Mouse (Mus musculus): ENCODE data around the gene Spns3. TPM values are rescaled to one million over a fixed set of nuclear protein-coding genes. Genes with fewer than 3 reads are reported as not detected.

Gene Spns3
- polyA plus RNA-seq, 1 experiment from 2014 or later: 0.75 TPM

GRCm38 (mm10) chr11:72566304-72566703 is 16.0 kb upstream of the Spns3 start:
- 73% methylated on average over 7 of the region's 7 CpGs for WGBS

DNA sequence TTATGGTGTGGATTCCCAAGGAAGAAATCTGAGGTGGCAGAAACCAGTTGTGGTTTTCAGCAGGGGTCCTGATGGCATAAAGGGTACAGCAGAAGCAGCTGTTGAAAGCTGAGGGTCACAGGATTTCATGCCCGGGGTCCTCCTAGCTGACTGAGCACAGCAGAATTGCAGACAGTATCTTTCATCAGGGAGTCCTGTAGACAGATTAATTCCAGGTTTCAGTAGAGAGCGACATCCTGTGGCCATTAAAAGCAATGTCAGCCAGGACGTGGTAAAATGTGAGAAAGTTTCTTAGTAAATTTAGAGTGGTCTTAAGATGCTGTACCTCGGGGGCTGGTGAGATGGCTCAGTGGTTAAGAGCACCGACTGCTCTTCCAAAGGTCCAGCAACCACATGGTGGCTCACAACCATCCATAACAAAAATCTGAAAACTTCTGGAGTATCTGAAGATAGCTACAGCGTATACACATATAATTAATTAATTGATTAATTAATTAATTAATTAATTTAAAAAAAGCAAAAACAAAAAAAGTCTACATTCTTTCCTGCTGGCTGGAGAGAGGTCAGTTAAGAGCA is 14.0 kb upstream of the Spns3 start:
- Histone ChIP-seq H3K27me3 (ENCODE audit: control insufficient read depth, insufficient read depth, low read length) (no peaks in the 10 kb centered on the region), H3K4me3 (ENCODE audit: low read depth, low read length) (no peak overlapping the region), H3K27ac (replicated peaks) (no peak overlapping the region), H3K9ac (ENCODE audit: low read length) (no peak overlapping the region), H3K4me2 (replicated peaks; ENCODE audit: low read depth) (no peak overlapping the region), H3K4me1 (replicated peaks; ENCODE audit: control insufficient read depth, insufficient read depth) (no peaks in the 10 kb centered on the region), H3K36me3 (ENCODE audit: control insufficient read depth, insufficient read depth, low read length) (no peaks in the 10 kb centered on the region), H3K9me3 (ENCODE audit: control insufficient read depth, low read length) (no peaks in the 10 kb centered on the region)
- TF ChIP-seq CTCF (IDR thresholded peaks at IDR 0.05; ENCODE audit: low read depth) (peak; percentile 89), EP300 (optimal IDR thresholded peaks at IDR 0.05) (no peak)
- no peak for ATAC-seq (ENCODE audit: low FRiP score, low TSS enrichment)
- WGBS: 22% methylated on average over 6 of the region's 6 CpGs
- no peak for DNase-seq (ENCODE audit: low spot score)

More at GRCm38 (mm10) chr11:72566304-72566703, 16.0 kb upstream of the Spns3 start:
- Histone ChIP-seq H3K4me1 (replicated peaks; ENCODE audit: control insufficient read depth, insufficient read depth) (no peaks in the 10 kb centered on the region), H3K9me3 (ENCODE audit: control insufficient read depth, low read length) (no peaks in the 10 kb centered on the region), H3K4me3 (ENCODE audit: low read depth, low read length) (no peak overlapping the region), H3K36me3 (ENCODE audit: control insufficient read depth, insufficient read depth, low read length) (no peaks in the 10 kb centered on the region), H3K27ac (replicated peaks) (no peak overlapping the region), H3K9ac (ENCODE audit: low read length) (no peak overlapping the region), H3K4me2 (replicated peaks; ENCODE audit: low read depth) (no peak overlapping the region), H3K27me3 (ENCODE audit: control insufficient read depth, insufficient read depth, low read length) (no peaks in the 10 kb centered on the region)
- ATAC-seq (ENCODE audit: low FRiP score, low TSS enrichment): no peak
- DNase-seq (ENCODE audit: low spot score): no peak
- no peak for TF ChIP-seq CTCF (IDR thresholded peaks at IDR 0.05; ENCODE audit: low read depth)
- TF ChIP-seq EP300 (optimal IDR thresholded peaks at IDR 0.05): no peak

DNA sequence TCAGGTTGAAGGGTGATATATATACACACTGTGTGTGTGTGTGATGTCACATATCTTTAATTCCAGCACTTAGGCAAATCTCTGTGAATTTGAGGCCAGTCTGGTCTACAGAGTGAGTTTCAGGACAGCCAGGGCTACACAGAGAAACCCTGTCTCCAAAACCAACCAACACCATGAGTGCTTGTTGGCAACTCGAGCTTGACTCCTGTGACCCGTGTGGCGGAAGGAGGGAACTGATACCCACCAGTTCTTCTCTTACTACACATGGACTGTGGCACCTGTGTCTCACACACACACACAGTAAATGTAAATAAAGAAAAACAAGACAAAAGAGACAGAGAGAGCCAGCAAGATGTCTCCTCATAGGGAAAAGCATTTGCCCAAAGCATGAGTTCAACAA is 10.4 kb upstream of the Spns3 start:
- no peak for ATAC-seq (ENCODE audit: low FRiP score, low TSS enrichment)
- H3K27me3 ChIP-seq (ENCODE audit: control insufficient read depth, insufficient read depth, low read length): no peaks in the 10 kb centered on the region
- H3K27ac ChIP-seq (replicated peaks): no peak overlapping the region
- DNase-seq (ENCODE audit: low spot score): no peak
- no peaks in the 10 kb centered on the region for H3K4me1 ChIP-seq (replicated peaks; ENCODE audit: control insufficient read depth, insufficient read depth)
- 66% methylated on average over 3 of the region's 3 CpGs for WGBS
- no peaks in the 10 kb centered on the region for H3K9me3 ChIP-seq (ENCODE audit: control insufficient read depth, low read length)
- no peak overlapping the region for H3K4me3 ChIP-seq (ENCODE audit: low read depth, low read length)
- no peak overlapping the region for H3K9ac ChIP-seq (ENCODE audit: low read length)
- no peak overlapping the region for H3K4me2 ChIP-seq (replicated peaks; ENCODE audit: low read depth)
- H3K36me3 ChIP-seq (ENCODE audit: control insufficient read depth, insufficient read depth, low read length): no peaks in the 10 kb centered on the region
- TF ChIP-seq CTCF (IDR thresholded peaks at IDR 0.05; ENCODE audit: low read depth) (no peak), EP300 (optimal IDR thresholded peaks at IDR 0.05) (no peak)

DNA sequence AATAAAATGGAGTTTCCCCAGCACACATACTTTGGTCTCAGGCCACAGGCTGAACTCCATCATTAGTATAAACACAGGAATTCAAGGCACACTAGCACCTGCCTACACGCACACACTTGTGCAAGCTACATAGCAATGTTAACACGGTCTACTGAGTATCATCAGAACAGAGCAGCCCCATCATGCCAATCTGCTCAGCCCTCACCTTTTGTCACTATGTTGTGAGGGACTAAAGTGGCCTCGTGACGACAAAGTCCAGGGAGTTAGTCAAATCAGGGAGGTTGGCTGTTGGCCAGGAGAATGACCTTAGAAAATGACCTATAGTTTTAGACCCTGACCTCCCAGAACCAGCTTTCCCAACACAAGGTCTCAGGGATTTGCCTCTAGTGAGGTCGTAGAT is 7.8 kb upstream of the Spns3 start:
- TF ChIP-seq CTCF (IDR thresholded peaks at IDR 0.05; ENCODE audit: low read depth) (no peak), EP300 (optimal IDR thresholded peaks at IDR 0.05) (no peak)
- DNase-seq (ENCODE audit: low spot score): no peak
- Histone ChIP-seq H3K9me3 (ENCODE audit: control insufficient read depth, low read length) (no peaks in the 10 kb centered on the region), H3K4me2 (replicated peaks; ENCODE audit: low read depth) (no peak overlapping the region), H3K9ac (ENCODE audit: low read length) (no peak overlapping the region), H3K4me1 (replicated peaks; ENCODE audit: control insufficient read depth, insufficient read depth) (no peaks in the 10 kb centered on the region), H3K27ac (replicated peaks) (no peak overlapping the region), H3K4me3 (ENCODE audit: low read depth, low read length) (no peak overlapping the region), H3K27me3 (ENCODE audit: control insufficient read depth, insufficient read depth, low read length) (no peaks in the 10 kb centered on the region), H3K36me3 (ENCODE audit: control insufficient read depth, insufficient read depth, low read length) (no peaks in the 10 kb centered on the region)
- ATAC-seq (ENCODE audit: low FRiP score, low TSS enrichment): no peak
- 62% methylated on average over 5 of the region's 5 CpGs for WGBS

GRCm38 (mm10) chr11:72556953-72557352 is 6.6 kb upstream of the Spns3 start:
- Histone ChIP-seq H3K9ac (ENCODE audit: low read length) (no peak overlapping the region), H3K9me3 (ENCODE audit: control insufficient read depth, low read length) (no peaks in the 10 kb centered on the region), H3K36me3 (ENCODE audit: control insufficient read depth, insufficient read depth, low read length) (no peaks in the 10 kb centered on the region), H3K27ac (replicated peaks) (no peak overlapping the region), H3K27me3 (ENCODE audit: control insufficient read depth, insufficient read depth, low read length) (no peaks in the 10 kb centered on the region), H3K4me2 (replicated peaks; ENCODE audit: low read depth) (no peak overlapping the region), H3K4me3 (ENCODE audit: low read depth, low read length) (no peak overlapping the region), H3K4me1 (replicated peaks; ENCODE audit: control insufficient read depth, insufficient read depth) (no peaks in the 10 kb centered on the region)
- ATAC-seq (ENCODE audit: low FRiP score, low TSS enrichment) (no peak), DNase-seq (ENCODE audit: low spot score) (no peak)
- TF ChIP-seq CTCF (IDR thresholded peaks at IDR 0.05; ENCODE audit: low read depth): no peak
- 73% methylated on average over 2 of the region's 2 CpGs for WGBS

- no peak for DNase-seq (ENCODE audit: low spot score)
- 87% methylated on average over 4 of the region's 4 CpGs for WGBS
- TF ChIP-seq CTCF (IDR thresholded peaks at IDR 0.05; ENCODE audit: low read depth) (no peak), EP300 (optimal IDR thresholded peaks at IDR 0.05) (no peak)
- no peak for ATAC-seq (ENCODE audit: low FRiP score, low TSS enrichment)
- no peak overlapping the region for H3K9ac ChIP-seq (ENCODE audit: low read length)
- H3K27ac ChIP-seq (replicated peaks): no peak overlapping the region
- no peaks in the 10 kb centered on the region for H3K36me3 ChIP-seq (ENCODE audit: control insufficient read depth, insufficient read depth, low read length)
- no peaks in the 10 kb centered on the region for H3K4me1 ChIP-seq (replicated peaks; ENCODE audit: control insufficient read depth, insufficient read depth)
- H3K4me3 ChIP-seq (ENCODE audit: low read depth, low read length): no peak overlapping the region
- H3K4me2 ChIP-seq (replicated peaks; ENCODE audit: low read depth): no peak overlapping the region
- H3K9me3 ChIP-seq (ENCODE audit: control insufficient read depth, low read length): no peaks in the 10 kb centered on the region
- no peaks in the 10 kb centered on the region for H3K27me3 ChIP-seq (ENCODE audit: control insufficient read depth, insufficient read depth, low read length)
Observed at GRCm38 (mm10) chr11:72556470-72556869, 6.2 kb upstream of the Spns3 start.
